Mouse (Mus musculus) embryonic facial prominence, embryonic 13.5 days (tissue): ENCODE results near the gene Xpa. TPM values are rescaled to one million over a fixed set of nuclear protein-coding genes. Genes with fewer than 3 reads are reported as not detected.

Source experiments
- ATAC-seq: fragments of 200-750 bp; cut with Nextera tagmentation; 2 replicates; pipeline ENCODE4 v1.8.0; 2017; ENCODE audit warnings: low read depth; ENCODE audit not compliant: insufficient number of reproducible peaks, insufficient read depth, low FRiP score, low TSS enrichment
- H3K27ac ChIP-seq: fragments of 300-500 bp; sonication (generic); 2 replicates; pipeline ENCODE4 v1.5.1; 2015; ENCODE audit warnings: moderate library complexity, mild to moderate bottlenecking, inconsistent platforms
- H3K27me3 ChIP-seq: fragments of 300-500 bp; sonication (generic); 2 replicates; pipeline ENCODE4 v1.6.1; 2015; ENCODE audit warnings: mild to moderate bottlenecking, inconsistent platforms
- H3K36me3 ChIP-seq: fragments of 300-500 bp; sonication (generic); 2 replicates; pipeline ENCODE4 v1.6.1; 2015; ENCODE audit warnings: mild to moderate bottlenecking, inconsistent platforms
- H3K4me1 ChIP-seq: fragments of 300-500 bp; sonication (generic); 2 replicates; pipeline ENCODE4 v1.6.1; 2015; ENCODE audit warnings: inconsistent platforms
- H3K4me2 ChIP-seq: fragments of 300-500 bp; sonication (generic); 2 replicates; pipeline ENCODE4 v1.6.1; 2015; ENCODE audit warnings: moderate library complexity, mild to moderate bottlenecking, inconsistent platforms
- H3K4me3 ChIP-seq: fragments of 300-500 bp; sonication (generic); 2 replicates; pipeline ENCODE4 v1.5.1; 2015; ENCODE audit warnings: mild to moderate bottlenecking, inconsistent platforms
- H3K9ac ChIP-seq: fragments of 300-500 bp; sonication (generic); 2 replicates; pipeline ENCODE4 v1.6.1; 2015; ENCODE audit warnings: mild to moderate bottlenecking, inconsistent platforms
- H3K9me3 ChIP-seq: fragments of 300-500 bp; sonication (generic); 2 replicates; pipeline ENCODE4 v1.6.1; 2016; ENCODE audit warnings: inconsistent platforms
- WGBS: fragments of 180-500 bp; shearing (Covaris S2); methylation state at CpG from one replicate; pipeline ENCODE4 v1.1.7; 2015; ENCODE audit warnings: mixed read lengths; 5-methylcytosine and 5-hydroxymethylcytosine counted together
- polyA plus RNA-seq: library from polyadenylated mRNA; unstranded; fragments of >200 nt; fragmentation: Nextera tagmentation; extraction: Ambion mirVana; gene quantifications from 2 replicates; pipeline ENCODE4 v1.2.1, GENCODE M21; 2015

Gene Xpa
- polyA plus RNA-seq, 1 experiment from 2014 or later, result 31.7 TPM

DNA sequence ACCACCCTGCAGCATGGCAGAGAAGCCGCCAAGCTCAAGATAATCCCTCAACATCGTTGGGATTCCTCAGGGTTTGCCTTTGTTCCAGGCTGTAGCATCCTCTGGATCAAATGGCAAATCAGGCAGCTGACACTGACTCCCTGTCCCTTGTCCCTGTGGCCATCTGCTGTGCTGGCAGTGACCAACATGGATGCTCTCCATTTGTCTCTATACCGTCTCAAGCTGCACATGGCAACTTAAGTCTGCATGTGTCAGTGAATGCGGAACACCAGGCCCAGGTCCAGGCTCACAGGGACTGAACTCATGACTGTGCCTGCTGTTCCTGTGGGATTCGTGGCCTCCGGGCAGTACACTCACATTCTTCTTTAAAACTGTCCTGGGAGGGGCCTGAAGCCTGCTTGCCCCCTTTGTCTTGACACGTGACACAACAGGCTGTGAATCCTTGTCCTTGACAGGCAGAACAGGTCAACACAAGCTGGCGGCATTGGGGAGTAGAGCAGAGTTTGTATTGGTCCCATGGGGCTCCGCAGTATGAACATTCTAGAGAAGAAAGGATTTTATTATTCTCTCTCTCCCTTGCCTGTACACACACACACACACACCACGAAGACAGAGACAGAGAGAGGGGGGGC lies 79.5 kb downstream of the Xpa start:
- Histone ChIP-seq H3K4me3 (no peak overlapping the region), H3K4me1 (no peaks in the 10 kb centered on the region), H3K9ac (no peak overlapping the region), H3K27ac (no peak overlapping the region), H3K4me2 (no peak overlapping the region), H3K27me3 (no peaks in the 10 kb centered on the region), H3K36me3 (peaks cover 82% of the 10 kb centered on the region), H3K9me3 (no peaks in the 10 kb centered on the region)
- ATAC-seq, result no peak
- WGBS, result 81% methylated on average over 10 of the region's 10 CpGs

DNA sequence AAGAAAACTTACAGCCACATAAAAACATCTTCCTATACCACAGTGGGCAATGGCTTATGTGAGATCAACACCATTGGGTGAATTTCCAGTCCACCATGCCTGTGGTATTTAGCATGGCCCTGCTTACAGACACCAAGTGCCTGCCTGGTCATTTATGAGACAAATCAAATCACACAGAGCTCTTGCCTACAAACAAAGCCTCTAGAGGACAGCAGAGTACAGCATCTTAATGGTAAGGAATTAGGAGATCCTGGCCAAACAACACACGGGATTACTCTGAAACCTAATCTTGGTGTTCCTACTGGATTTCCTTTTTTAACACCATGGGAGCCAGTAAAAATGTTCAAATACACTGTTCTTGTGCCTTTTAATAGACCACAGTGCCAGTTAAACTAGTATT lies 80.8 kb downstream of the Xpa start:
- H3K27me3 ChIP-seq, result no peaks in the 10 kb centered on the region
- H3K4me2 ChIP-seq, result no peak overlapping the region
- no peak overlapping the region for H3K4me3 ChIP-seq
- H3K9ac ChIP-seq, result no peak overlapping the region
- no peaks in the 10 kb centered on the region for H3K9me3 ChIP-seq
- 58% methylated on average over 1 of the region's 1 CpGs for WGBS
- peaks cover 69% of the 10 kb centered on the region for H3K36me3 ChIP-seq
- no peak for ATAC-seq
- no peak overlapping the region for H3K27ac ChIP-seq
- no peaks in the 10 kb centered on the region for H3K4me1 ChIP-seq

GRCm38 (mm10) chr4:46111361-46111760 lies 84.8 kb downstream of the Xpa start:
- Histone ChIP-seq H3K4me3 (no peak overlapping the region), H3K27ac (no peak overlapping the region), H3K27me3 (no peaks in the 10 kb centered on the region), H3K9ac (no peak overlapping the region), H3K36me3 (peaks cover 30% of the 10 kb centered on the region), H3K9me3 (no peaks in the 10 kb centered on the region), H3K4me2 (no peak overlapping the region), H3K4me1 (no peaks in the 10 kb centered on the region)
- WGBS, result 63% methylated on average over 3 of the region's 3 CpGs
- ATAC-seq, result no peak

DNA sequence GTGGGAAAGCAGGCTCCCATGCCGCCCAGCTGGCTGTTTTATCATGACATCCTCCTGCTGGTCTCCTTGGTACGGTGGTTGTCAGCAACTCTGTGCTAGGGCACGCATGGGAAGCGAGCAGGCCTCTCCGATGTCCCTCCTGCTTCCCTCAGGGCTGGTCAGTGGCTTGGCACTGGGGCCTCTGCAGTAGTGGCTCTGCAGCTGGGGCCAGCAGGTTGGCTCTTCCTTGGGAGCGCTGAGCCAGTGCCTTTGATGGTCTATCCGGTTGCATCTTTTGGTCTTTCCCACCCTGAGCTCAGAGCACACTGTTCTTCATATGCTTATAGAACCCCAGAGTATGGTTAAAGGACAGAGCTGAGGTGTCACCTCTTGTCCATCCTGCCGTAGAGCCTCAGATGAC lies 86.0 kb downstream of the Xpa start:
- no peak overlapping the region for H3K9ac ChIP-seq
- H3K4me3 ChIP-seq, result no peak overlapping the region
- no peaks in the 10 kb centered on the region for H3K27me3 ChIP-seq
- no peaks in the 10 kb centered on the region for H3K4me1 ChIP-seq
- peaks cover 17% of the 10 kb centered on the region for H3K36me3 ChIP-seq
- H3K9me3 ChIP-seq, result no peaks in the 10 kb centered on the region
- H3K4me2 ChIP-seq, result no peak overlapping the region
- WGBS, result 89% methylated on average over 8 of the region's 8 CpGs
- ATAC-seq, result no peak
- H3K27ac ChIP-seq, result no peak overlapping the region

Other genes starting within 250 kb of the Xpa start
- gene Tdrd7, start 231.0 kb downstream of the Xpa start, polyA plus RNA-seq, result 8.8 and 9.4 TPM in 2 replicates
- gene Tmod1, start 157.4 kb downstream of the Xpa start, polyA plus RNA-seq, result 2.4 and 3.2 TPM in 2 replicates
- 84.9 and 87.4 TPM in 2 replicates for gene Ncbp1, start 57.7 kb downstream of the Xpa start, polyA plus RNA-seq
- 48.5 and 51.9 TPM in 2 replicates for gene Tstd2, start 57.6 kb downstream of the Xpa start, polyA plus RNA-seq
- 0.81 and 0.91 TPM in 2 replicates for gene Foxe1, start 147.3 kb upstream of the Xpa start, polyA plus RNA-seq
- 8.3 and 9.3 TPM in 2 replicates for gene Trmo, start 193.1 kb upstream of the Xpa start, polyA plus RNA-seq
- 0.87 and 4.4 TPM in 2 replicates for gene Hemgn, start 217.2 kb upstream of the Xpa start, polyA plus RNA-seq